Mouse (Mus musculus): ENCODE data around the gene Adam22.

- no peak for TF ChIP-seq CTCF (conservative IDR thresholded peaks at IDR 0.05; ENCODE audit: insufficient read depth, insufficient read length, low read depth, low read length)
- no peak for TF ChIP-seq POLR2A (IDR thresholded peaks at IDR 0.05; ENCODE audit: low read depth, low read length)
Observed at GRCm38 (mm10) chr5:8112246-8112645, 255.7 kb downstream of the Adam22 start.

Measured in kidney, adult 2 months (tissue).